Mouse (Mus musculus): ENCODE results near the gene Tnfrsf25.

DNA sequence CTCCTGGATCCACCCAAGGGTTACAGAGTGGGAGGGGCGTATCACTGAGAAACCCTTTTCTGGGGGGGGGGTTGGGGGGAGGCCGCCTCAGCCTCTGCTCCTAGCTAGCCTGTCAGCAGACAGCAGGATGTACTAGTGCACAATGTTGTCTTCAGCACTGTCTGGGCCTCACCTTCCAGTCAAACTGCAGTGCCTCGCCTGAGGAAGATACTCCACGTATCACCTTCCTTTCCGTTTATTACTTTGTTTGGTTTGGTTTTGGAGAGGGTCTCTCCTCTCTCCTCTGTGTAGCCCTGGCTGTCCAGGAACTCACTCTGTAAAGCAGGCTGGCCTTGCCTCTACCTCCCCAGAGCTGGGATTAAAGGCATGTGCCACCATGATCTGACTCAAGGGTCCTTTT, 17.5 kb downstream of the Tnfrsf25 start:
- TF ChIP-seq CTCF (conservative IDR thresholded peaks at IDR 0.05; ENCODE audit: low read length): no peak
- TF ChIP-seq NANOG (IDR thresholded peaks at IDR 0.05; ENCODE audit: borderline replicate concordance, low read length): no peak
